Mouse (Mus musculus) forebrain, embryonic 15.5 days (tissue): ENCODE measurements around the gene Elp6. TPM values are rescaled to one million over a fixed set of nuclear protein-coding genes. Genes with fewer than 3 reads are reported as not detected.

Experiments
- microRNA-seq: library from miRNA; unstranded; fragments of <30 nt; microRNA quantifications from one replicate; pipeline ENCODE4, GENCODE M21; 2016
- polyA plus RNA-seq: library from polyadenylated mRNA; unstranded; fragments of >200 nt; fragmentation: Nextera tagmentation; extraction: Ambion mirVana; gene quantifications from 2 replicates; pipeline ENCODE4 v1.2.1, GENCODE M21; 2015

Gene Elp6
- polyA plus RNA-seq, 1 experiment from 2014 or later, result 36.4 TPM

Small RNA genes within 50 kb of the gene (microRNA-seq; reads per million reads assigned to microRNA genes)
- gene Mir6236, result 43.9 reads per million, percentile 42 among the genes with 10 or more reads in this experiment

Other genes starting within 250 kb of the Elp6 start
- 154 and 156 TPM in 2 replicates for gene Smarcc1, start 187.5 kb upstream of the Elp6 start, polyA plus RNA-seq
- 211 and 214 TPM in 2 replicates for gene Dhx30, start 187.3 kb upstream of the Elp6 start, polyA plus RNA-seq
- 84.5 and 90.8 TPM in 2 replicates for gene Cspg5, start 61.4 kb upstream of the Elp6 start, polyA plus RNA-seq
- gene Scap, start 28.1 kb downstream of the Elp6 start, polyA plus RNA-seq, result 50.2 and 52.3 TPM in 2 replicates
- gene Ptpn23, start 103.0 kb downstream of the Elp6 start, polyA plus RNA-seq, result 22.5 and 24.0 TPM in 2 replicates
- 0.41 and 1.6 TPM in 2 replicates for gene Ngp, start 114.6 kb downstream of the Elp6 start, polyA plus RNA-seq
- 14.0 and 14.2 TPM in 2 replicates for gene Klhl18, start 171.5 kb downstream of the Elp6 start, polyA plus RNA-seq
- gene Kif9, start 171.8 kb downstream of the Elp6 start, polyA plus RNA-seq, result 2.7 and 4.1 TPM in 2 replicates
- gene Setd2, start 227.4 kb downstream of the Elp6 start, polyA plus RNA-seq, result 36.2 and 36.7 TPM in 2 replicates